Mouse (Mus musculus) mouse trophoblast stem cell (cell line): ENCODE measurements around the gene Krtap13-1.
"Not testable (repeated sequence)": the region's sequence is repeated elsewhere in the genome, so short reads cannot be mapped to it uniquely, and the experiment has no call there.

Experiments used
- in situ Hi-C, 2 experiments: fragments of 300-500 bp; cut with MseI, MboI; formaldehyde crosslinking; loops; 2 replicates in 1 of 2; 3 replicates in 1 of 2; pipeline ENCODE4 v1.15.1; 2025

The Krtap13-1 gene

DNA sequence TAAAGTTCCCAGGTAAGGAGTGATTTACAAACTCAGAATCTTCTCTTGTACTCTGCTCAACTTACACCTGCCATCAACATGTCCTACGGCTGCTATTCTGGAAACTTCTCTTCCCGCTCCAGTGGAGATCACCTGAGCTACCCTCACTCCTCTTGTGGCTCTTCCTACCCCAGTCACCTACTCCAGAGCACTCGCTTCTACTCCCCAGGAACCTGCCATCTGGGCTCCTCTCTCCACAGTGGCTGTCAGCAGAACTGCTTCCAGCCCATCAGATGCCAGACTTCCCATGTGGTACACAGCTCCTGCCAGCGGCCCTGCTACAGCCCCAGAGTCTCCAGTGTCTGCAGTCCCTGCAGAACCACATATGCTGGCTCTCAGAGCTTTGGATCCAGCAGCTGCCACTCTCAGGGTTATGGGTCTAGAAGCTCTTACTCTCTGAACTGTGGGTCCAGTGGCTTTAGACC is at the start of gene Krtap13-1:
Gene Krtap13-1 (plus strand): TSS at position 51 of the 464 bp plus-strand sequence.
- in situ Hi-C loops, result no loop called here

DNA sequence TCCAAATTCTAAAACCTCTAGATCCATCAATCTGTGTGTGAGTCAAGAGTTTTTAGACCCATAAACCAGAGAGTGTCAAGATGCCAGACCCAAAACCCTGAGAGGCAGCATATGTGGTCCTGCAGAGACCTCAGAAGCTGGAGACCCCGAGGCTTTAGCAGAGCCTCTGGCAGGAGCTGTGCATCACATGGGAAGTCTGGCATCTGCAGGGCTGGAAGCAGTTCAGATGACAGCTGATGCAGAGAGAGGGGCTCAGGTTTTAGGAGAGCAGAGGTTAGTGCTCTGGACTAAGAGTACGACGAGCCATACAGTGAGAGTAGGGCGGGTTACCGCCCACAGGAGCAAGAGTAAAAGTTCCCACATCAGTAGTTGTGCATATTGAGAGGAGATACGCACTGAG is 49.6 kb upstream of the Krtap13-1 start:
- in situ Hi-C loops, result no loop called here

DNA sequence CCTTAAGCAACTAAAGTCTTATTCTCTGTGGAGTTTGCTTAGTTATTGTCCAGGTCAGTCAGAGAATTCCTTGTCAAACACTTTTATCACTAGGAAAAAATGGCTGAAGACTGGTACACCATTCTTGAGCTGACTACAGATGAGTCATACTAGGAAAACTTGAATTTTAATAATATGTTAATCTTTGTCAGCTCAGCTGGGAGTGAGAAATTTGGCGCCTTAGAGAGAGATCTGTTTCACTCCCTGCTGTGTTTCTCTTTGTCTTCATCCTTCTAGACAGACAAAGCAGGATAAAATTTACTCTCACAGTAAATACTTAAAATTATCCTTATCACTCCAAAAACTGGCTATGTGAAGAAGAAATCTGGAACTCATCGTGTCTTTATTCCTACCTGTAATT is 47.4 kb upstream of the Krtap13-1 start:
- in situ Hi-C loops, result no loop called here

DNA sequence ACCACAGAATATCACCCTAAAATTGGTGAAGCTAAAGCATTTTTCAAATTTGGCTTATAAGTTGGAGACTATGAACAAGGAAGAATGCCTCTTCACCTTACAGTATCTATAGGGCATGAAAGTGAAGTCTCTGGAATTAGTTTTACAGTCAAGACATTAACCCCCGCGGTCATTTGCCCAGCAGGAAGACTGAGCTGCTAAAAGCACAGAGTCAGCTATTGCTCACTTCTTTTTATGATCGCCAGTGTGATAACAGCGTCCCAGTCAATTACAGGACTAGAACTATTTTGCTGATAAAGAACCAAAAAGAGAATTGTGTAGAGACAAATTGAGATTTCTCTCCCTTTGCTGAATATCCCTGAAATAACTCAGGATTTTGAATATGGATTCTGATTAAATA is 32.4 kb upstream of the Krtap13-1 start:
- in situ Hi-C loops, result no loop called here

DNA sequence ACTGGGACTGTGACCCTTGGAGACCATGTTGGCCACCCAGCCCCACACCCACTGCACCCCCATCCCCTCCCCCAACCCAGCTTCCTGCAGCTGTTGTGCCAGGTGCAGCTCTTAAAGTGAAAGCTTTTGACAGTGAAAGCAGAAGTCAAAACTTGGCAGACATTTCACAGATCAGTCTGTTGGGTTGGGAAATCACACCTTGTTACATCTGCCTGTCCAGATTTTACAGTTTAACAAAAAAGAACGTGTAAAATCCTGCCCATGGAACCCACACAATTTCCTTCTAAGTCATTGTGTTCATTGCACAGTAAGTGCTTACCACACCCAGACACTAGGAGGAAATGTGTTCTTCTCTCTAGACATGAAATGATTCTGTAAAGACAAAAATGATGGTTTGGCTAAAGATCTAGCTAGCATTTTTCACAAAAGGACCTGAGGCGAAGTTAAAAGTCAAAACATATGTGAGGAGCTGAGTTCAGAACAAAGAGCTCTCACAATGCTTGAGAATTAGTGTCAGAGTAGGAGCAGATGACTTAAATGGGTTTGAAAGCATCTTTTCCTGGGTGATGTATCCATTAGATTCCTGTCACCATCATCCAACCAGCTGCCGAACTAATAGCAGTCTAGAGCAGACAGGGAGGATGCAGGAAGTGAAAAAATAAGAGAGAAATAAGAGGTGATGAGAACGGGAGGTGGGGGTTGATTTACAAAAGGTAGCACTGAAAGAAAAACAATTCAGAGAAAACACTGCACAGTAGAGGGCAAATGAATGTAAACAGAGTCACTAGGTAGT is 27.4 kb upstream of the Krtap13-1 start:
- in situ Hi-C loops, result no loop called here

DNA sequence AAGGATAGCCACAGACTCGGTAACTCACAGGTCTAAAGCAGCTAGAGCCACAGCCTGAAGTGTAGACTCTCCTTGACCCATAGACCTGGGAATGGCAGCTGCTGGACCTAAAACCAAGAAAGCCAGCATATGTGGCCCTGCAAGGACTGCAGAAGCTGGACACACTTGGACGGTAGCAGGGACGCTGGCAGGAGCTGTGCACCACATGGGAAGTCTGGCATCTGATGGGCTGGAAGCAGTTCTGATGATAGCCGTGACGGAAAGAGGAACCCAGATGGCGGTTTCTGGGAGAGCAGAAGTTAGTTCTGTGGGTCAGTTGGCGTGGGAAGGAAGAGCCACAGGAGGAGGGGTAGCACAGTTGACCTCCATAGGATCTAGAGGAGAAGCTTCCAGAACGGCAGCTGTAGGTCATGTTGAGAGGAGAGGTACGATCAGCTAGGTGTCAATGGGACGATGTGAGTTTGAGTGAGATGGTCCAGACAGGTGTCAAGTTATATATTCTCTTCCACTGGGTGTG is 21.1 kb upstream of the Krtap13-1 start, which contains the start of gene 2310061N02Rik:
Gene 2310061N02Rik (minus strand): TSS at position 467 of the 517 bp plus-strand sequence.
- in situ Hi-C loops, result no loop called here

DNA sequence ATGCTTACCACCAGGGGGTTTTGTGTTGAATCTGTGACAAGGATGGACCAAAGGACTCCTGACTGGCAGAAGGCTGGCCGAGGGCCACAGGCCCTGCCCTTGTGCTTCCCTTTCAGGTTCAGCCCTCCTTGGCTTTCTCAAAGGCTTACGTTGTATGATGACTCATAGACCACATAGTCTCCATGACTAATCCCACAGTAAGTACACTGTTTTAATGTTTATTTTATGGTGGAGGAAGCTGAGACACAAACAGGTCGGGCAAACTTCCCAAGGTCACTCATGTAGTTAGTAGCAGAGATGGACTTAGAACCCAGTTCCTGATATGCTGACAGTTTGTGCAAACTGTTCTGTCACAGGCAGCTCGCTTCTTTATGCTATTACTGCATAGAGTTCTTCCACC is 17.9 kb upstream of the Krtap13-1 start:
- in situ Hi-C loops, result no loop called here

DNA sequence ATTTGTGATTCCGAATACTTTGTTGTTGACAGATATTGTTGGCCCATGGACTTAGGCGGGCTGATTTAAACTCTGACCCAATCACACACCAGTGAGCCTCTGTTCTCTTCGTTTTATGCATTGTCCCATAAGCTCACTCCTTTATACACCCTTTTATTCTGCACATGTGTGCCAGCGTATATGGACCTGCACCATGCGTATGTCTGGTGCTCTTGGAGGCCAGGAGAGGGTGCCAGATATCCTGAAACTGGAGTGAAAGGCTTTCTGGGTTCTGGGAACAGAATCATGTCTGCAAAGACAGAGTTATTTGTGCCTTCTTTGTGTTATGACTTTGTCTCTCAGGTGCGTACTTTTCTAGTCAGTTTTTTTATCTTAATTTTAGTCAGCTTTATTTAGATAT is 17.4 kb upstream of the Krtap13-1 start:
- in situ Hi-C loops, result no loop called here

DNA sequence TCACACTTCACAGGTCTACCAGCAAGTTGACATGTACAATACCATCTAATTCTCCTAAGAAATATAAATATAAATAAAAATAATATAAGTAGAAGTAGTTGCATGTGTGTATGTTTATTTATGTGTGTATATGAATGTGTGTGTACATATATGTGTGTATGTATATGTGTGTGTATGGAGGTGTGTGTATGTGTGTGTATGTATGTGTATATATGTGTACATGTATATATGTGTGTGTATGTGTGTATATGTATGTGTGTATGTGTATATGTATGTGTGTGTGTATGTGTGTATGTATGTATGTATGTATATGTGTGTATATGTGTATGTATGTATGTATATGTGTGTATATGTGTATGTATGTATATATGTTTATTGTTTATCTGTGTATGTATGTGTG is 12.1 kb upstream of the Krtap13-1 start:
- in situ Hi-C loops, result no loop called here

DNA sequence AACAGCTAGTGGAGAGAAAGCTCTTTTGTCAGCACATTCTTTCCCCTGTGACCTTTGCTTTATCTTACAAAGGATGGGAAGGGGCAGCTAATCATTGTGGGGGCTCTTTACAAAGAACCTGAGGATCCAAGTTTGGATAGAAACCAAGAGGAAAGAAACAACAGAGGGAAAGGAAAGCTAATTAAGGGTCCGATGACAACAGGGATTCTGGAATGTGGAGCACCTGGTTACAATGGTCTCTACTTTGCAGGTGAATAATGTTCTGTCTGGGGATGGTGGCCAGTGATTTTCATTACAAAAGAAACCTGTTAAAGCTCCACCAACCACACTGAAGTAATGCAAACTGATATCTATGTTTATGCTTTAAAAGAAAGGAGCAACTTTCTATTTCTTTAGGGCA is 8.6 kb upstream of the Krtap13-1 start:
- in situ Hi-C loops, result no loop called here

DNA sequence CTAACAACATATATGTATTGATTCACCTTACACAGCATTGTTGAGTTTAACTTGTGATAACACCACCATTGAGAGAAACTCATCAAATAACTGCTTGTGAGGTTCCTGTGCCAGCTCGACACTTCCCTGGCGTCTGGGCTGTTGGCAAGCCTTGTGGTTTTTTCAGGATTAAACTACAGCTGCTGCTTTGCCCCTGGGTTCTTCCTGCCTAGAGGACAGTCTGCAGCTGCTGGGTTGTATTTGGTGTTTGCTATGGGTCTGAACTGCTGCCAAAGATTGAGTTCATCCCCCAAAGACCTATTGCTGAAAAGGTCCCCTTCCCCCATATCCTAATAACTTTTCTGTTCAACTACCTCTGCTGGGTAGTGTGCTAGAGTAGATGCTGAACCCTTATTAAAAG is 6.7 kb downstream of the Krtap13-1 start:
- in situ Hi-C loops, result no loop called here

DNA sequence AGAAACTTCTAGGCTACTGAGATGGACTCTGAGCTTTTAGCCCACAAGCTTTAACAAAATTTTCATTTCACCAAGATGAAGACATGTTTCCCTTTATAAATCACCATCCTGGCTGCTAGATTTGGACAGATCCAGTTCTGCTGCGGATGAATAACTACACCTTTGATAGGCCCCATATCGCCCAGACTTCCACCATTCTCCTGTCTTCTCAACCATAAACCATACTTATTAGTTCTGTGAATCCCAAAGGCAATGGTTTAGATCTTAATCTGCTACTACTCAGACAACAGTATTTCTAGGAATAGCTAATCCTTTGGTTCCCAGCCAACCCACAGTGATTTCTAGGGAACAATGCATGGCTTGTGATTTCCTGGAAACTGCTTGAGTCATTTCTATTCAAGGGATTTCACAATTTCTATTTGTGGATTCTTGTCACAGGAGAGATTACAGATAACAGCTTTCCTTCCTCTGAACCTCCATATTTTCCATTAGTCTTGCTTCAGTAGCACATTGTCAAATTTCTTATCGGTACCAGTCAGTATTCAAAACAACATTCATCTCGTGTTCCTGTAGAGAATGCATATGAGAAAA is 16.2 kb downstream of the Krtap13-1 start:
- in situ Hi-C loops, result no loop called here

DNA sequence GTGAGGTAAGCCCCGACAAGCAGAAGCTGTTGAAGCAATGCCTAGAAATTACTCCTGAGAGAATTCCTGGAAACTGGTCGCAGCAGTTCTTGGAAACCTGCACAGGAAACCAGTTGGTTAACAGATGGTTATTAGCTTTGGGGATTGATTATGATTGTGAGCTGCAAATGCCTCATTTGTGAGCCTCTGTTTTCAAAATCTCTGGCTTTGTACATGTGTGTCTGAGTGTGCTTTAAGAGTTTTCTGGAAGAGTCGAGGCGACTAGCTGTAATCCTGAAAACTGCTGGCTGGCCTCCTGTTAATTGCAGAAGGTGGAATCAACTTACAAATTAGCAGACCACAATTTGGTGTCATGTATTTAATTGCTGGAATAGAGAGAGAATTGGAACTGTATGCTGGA is 19.3 kb downstream of the Krtap13-1 start:
- in situ Hi-C loops, result no loop called here

DNA sequence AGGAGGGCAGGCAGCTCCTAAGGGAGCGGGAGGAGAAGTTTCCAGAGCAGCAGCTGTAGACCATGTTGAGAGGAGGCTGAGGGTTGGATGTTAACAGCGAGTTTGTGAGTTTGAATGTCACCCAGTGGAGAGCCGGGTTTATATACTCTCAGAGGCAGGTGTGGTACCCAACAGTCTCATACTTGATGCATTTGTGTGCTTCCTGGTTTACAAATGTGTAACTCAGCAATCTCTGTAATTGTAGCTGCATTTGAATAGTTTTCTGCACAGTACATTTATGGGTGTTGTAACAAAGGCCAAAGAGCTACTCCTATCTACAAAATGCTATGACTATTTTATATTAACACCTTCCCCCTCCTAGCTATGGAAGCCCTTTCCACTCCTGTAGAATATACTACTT is 22.9 kb downstream of the Krtap13-1 start, which contains the start of gene Krtap13:
Gene Krtap13 (minus strand): TSS at position 101 of the 400 bp plus-strand sequence.
- in situ Hi-C loops, result not testable (repeated sequence)

DNA sequence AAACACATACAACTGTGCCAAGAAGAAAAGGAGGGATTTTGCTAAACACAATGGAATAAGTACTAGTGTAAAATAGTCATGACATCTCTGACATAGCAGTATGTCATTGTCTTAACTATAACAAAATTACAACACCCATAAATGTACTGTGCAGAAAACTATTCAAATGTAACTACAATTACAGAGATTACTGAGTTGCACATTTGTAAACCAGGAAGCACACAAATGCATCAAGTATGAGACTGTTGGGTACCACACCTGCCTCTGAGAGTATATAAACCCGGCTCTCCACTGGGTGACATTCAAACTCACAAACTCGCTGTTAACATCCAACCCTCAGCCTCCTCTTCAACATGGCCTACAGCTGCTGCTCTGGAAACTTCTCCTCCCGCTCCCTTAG is 29.9 kb downstream of the Krtap13-1 start, which contains the start of gene 2310034C09Rik:
Gene 2310034C09Rik (plus strand): TSS at position 301 of the 400 bp plus-strand sequence.
- in situ Hi-C loops, result not testable (repeated sequence)

DNA sequence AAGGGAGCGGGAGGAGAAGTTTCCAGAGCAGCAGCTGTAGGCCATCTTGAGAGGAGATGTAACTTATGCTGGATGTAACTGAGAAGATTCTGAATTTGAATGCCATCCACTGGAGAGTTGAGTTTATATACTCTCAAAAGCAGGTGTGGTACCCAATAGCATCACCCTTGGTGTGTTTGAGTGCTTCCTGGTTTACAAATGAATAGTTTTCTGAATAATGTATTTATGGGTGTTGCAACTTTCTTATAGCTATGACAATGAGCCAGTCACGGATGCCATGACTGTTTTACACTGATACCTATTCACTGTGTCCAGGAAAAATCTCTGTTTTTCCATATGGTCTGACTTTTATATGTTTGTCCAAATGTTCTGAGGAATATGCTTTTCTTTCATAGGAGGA is 45.4 kb downstream of the Krtap13-1 start, which contains the start of gene 2310057N15Rik:
Gene 2310057N15Rik (minus strand): TSS at position 101 of the 400 bp plus-strand sequence.
- in situ Hi-C loops, result no loop called here

DNA sequence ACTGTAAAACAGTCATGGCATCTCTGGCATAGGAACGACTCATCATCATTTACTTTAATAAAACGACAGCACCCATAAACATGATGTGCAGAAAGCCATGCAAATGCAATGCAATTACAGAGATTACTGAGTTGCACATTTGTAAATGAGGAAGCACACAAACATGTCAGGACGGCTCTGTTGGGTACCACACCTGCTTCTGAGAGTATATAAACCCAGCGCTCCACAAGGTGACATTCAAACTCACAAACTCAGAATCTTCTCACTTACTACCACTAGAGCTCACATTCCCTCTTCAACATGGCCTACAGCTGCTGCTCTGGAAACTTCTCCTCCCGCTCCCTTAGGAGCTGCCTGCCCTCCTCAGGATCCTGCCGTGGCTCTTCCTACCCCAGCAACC is 48.9 kb downstream of the Krtap13-1 start, which contains the start of gene Gm5965:
Gene Gm5965 (plus strand): TSS at position 301 of the 400 bp plus-strand sequence.
- in situ Hi-C loops, result no loop called here
